Mouse (Mus musculus) midbrain, embryonic 14.5 days (tissue): ENCODE measurements at regions not wholly inside any gene's neighbourhood (a gene's known extent, or its start where the extent isn't known, plus 50 kb on each side); places are given as distances from the start of the nearest gene placed in this dataset.

ENCODE experiments used
- ATAC-seq: fragments of 200-750 bp; cut with Nextera tagmentation; 2 replicates; pipeline ENCODE4 v1.8.0; 2017; ENCODE audit warnings: moderate number of reproducible peaks, moderate library complexity; ENCODE audit not compliant: low FRiP score, low TSS enrichment
- DNase-seq: peaks from one replicate; pipeline ENCODE4 v3.0.0-alpha.2; 2015
- H3K27ac ChIP-seq: fragments of 300-500 bp; sonication (generic); replicated peaks from 2 replicates; pipeline ENCODE4 v1.5.1; 2014; ENCODE audit warnings: mild to moderate bottlenecking, low read depth, low read length, moderate library complexity
- H3K27me3 ChIP-seq: fragments of 300-500 bp; sonication (generic); 2 replicates; pipeline ENCODE4 v1.6.1; 2014; ENCODE audit warnings: low read length, control low read depth, mixed read lengths; ENCODE audit not compliant: control insufficient read depth, insufficient read depth
- H3K36me3 ChIP-seq: fragments of 300-500 bp; sonication (generic); 2 replicates; pipeline ENCODE4 v1.6.1; 2014; ENCODE audit warnings: low read length, control low read depth; ENCODE audit not compliant: control insufficient read depth, insufficient read depth
- H3K4me1 ChIP-seq: fragments of 300-500 bp; sonication (generic); 2 replicates; pipeline ENCODE4 v1.6.1; 2014; ENCODE audit warnings: mild to moderate bottlenecking, antibody characterized with exemption, low read length, control low read depth; ENCODE audit not compliant: control insufficient read depth, insufficient read depth
- H3K4me2 ChIP-seq: fragments of 300-500 bp; sonication (generic); 2 replicates; pipeline ENCODE4 v1.6.1; 2014; ENCODE audit warnings: mild to moderate bottlenecking, low read length, moderate library complexity
- H3K4me3 ChIP-seq: fragments of 300-500 bp; sonication (generic); replicated peaks from 2 replicates; pipeline ENCODE4 v1.5.1; 2014; ENCODE audit warnings: low read depth, low read length
- H3K9ac ChIP-seq: fragments of 300-500 bp; sonication (generic); replicated peaks from 2 replicates; pipeline ENCODE4 v1.6.1; 2014; ENCODE audit warnings: mild to moderate bottlenecking, low read length, moderate library complexity
- H3K9me3 ChIP-seq: fragments of 300-500 bp; sonication (generic); 2 replicates; pipeline ENCODE4 v1.6.1; 2016; ENCODE audit warnings: low read length, control low read depth, mixed read lengths; ENCODE audit not compliant: control insufficient read depth
- WGBS: fragments of 180-500 bp; shearing (Covaris S2); extraction: QIAGEN DNeasy Blood & Tissue Kit; methylation state at CpG from one replicate; pipeline ENCODE4 v1.1.7; 2014; 5-methylcytosine and 5-hydroxymethylcytosine counted together

GRCm38 (mm10) chr10:21821421-21821820 lies 60.6 kb upstream of the Sgk1 start:
- no peak overlapping the region for H3K27ac ChIP-seq
- H3K36me3 ChIP-seq = no peaks in the 10 kb centered on the region
- no peaks in the 10 kb centered on the region for H3K9me3 ChIP-seq
- DNase-seq (no peak), ATAC-seq (no peak)
- H3K4me2 ChIP-seq = no peak overlapping the region
- H3K9ac ChIP-seq = no peak overlapping the region
- WGBS = 73% methylated on average over 5 of the region's 5 CpGs
- H3K27me3 ChIP-seq = no peaks in the 10 kb centered on the region
- H3K4me3 ChIP-seq = no peak overlapping the region
- peaks cover 10% of the 10 kb centered on the region for H3K4me1 ChIP-seq

DNA sequence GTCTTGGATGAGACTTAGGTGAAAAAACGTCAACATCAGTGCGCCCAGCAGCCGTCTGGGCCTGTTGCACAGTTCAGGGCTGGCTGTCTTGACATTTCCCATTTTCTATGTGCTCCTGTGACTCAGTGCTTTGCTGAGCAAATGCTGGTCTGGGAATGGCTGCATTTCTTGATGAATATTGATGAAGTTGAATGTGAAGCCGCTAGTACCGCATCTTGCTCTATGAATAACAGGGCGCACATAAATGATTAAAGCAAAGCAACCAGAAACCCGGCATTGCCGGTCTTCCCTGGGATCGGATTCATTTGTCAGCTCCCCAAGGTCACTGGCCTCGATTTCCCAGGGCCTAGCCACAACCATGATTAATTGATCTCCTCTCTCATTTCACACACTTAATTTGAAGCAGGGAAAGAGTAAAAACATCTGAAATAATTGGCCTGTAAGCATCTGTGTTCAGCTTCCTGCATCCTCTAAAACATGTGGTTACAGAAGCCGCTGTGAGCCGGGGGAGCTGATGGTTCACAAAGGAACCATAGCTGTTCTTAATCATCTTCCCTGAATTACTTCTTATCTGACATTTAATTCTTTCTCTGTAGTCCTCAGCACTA lies 57.5 kb upstream of the Sgk1 start:
- ATAC-seq = peak; percentile 57; the same call in 1 of the 2 replicates
- H3K9ac ChIP-seq = no peak overlapping the region
- H3K9me3 ChIP-seq = no peaks in the 10 kb centered on the region
- H3K4me2 ChIP-seq = peak overlapping the region; percentile 24; the same call in 1 of the 2 replicates
- H3K36me3 ChIP-seq = no peaks in the 10 kb centered on the region
- H3K4me1 ChIP-seq = peaks cover 23% of the 10 kb centered on the region
- no peak overlapping the region for H3K4me3 ChIP-seq
- H3K27me3 ChIP-seq = no peaks in the 10 kb centered on the region
- H3K27ac ChIP-seq = peak overlapping the region; percentile 67
- 37% methylated on average over 12 of the region's 12 CpGs for WGBS
- DNase-seq = peak; percentile 72

DNA sequence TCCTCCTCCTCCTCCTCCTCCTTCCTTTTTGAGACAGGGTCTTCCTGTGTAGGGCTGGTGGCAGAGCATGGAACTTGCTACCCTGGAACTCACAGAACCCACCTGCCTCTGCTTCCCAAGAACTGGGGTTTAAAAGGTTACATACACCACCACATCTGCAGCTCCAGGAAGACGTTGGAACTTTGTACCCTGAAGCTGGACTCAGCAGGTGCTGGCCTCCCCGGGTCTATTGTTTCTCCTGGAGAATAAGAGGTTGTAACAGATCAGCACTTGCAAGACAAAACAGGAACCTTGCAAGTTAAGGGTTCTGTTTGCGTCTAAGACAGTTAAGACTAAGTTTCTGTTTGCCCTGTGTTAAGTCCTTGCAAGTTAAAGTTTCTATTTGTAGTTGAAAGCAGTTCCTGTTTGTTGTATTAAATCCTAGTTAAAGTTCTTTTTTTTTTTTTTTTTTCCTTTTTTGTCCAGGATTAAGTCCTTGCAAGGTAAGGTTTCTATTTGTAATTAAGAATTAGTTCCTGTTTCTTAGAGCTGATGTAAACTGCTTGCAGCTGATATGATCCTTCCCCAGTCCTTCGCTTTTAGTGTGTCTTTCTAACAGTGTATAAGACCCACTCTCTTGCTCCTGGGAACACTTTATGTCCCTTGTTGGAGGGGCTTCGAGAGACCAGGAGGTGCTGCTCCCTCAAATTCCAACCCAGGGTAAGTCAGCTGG lies 55.0 kb upstream of the Sgk1 start:
- H3K27ac ChIP-seq = no peak overlapping the region
- no peak overlapping the region for H3K9ac ChIP-seq
- DNase-seq (no peak), ATAC-seq (no peak)
- H3K27me3 ChIP-seq = no peaks in the 10 kb centered on the region
- peaks cover 23% of the 10 kb centered on the region for H3K4me1 ChIP-seq
- H3K4me3 ChIP-seq = no peak overlapping the region
- H3K9me3 ChIP-seq = no peaks in the 10 kb centered on the region
- no peaks in the 10 kb centered on the region for H3K36me3 ChIP-seq
- WGBS = 50% methylated on average over 5 of the region's 5 CpGs
- H3K4me2 ChIP-seq = no peak overlapping the region

DNA sequence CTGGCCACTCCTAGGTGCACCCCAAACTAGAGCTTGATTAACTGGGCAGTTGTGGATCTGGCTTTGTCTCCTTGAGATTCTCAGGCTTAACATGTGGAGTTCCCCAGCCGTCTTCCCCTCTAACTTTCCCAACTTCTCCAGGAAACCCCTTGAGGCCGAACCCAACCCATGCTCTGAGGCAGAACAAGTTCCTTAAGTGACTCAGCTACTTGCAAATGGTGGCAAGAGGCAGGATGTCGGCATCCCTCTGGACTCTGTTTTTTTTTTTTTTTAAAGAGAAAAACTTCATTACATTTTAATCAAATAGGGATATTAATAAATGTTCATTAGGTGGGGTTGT lies 54.5 kb upstream of the Sgk1 start:
- H3K9ac ChIP-seq = no peak overlapping the region
- WGBS = 68% methylated on average over 3 of the region's 3 CpGs
- H3K4me2 ChIP-seq = no peak overlapping the region
- H3K36me3 ChIP-seq = no peaks in the 10 kb centered on the region
- no peak overlapping the region for H3K4me3 ChIP-seq
- no peaks in the 10 kb centered on the region for H3K27me3 ChIP-seq
- H3K9me3 ChIP-seq = no peaks in the 10 kb centered on the region
- H3K27ac ChIP-seq = no peak overlapping the region
- peaks cover 23% of the 10 kb centered on the region for H3K4me1 ChIP-seq
- DNase-seq = no peak
- no peak for ATAC-seq

- Histone ChIP-seq H3K27ac (peak overlapping the region; percentile 67), H3K4me1 (peaks cover 23% of the 10 kb centered on the region), H3K36me3 (no peaks in the 10 kb centered on the region), H3K4me2 (no peak overlapping the region), H3K9me3 (no peaks in the 10 kb centered on the region), H3K27me3 (no peaks in the 10 kb centered on the region), H3K9ac (no peak overlapping the region), H3K4me3 (no peak overlapping the region)
- DNase-seq (peak; percentile 40), ATAC-seq (0 out of 2 replicates have a peak, but pooled peaks have one; percentile 48)
- WGBS = 29% methylated on average over 9 of the region's 9 CpGs
Measured at GRCm38 (mm10) chr10:21828432-21829061, 53.4 kb upstream of the Sgk1 start.

GRCm38 (mm10) chr10:21829062-21829731 lies 52.8 kb upstream of the Sgk1 start:
- H3K36me3 ChIP-seq = no peaks in the 10 kb centered on the region
- 13% methylated on average over 11 of the region's 11 CpGs for WGBS
- H3K9ac ChIP-seq = no peak overlapping the region
- H3K4me2 ChIP-seq = no peak overlapping the region
- DNase-seq (peak; percentile 61), ATAC-seq (peak; percentile 53; the same call in 1 of the 2 replicates)
- H3K9me3 ChIP-seq = no peaks in the 10 kb centered on the region
- no peak overlapping the region for H3K4me3 ChIP-seq
- H3K27ac ChIP-seq = peak overlapping the region; percentile 67
- H3K4me1 ChIP-seq = peaks cover 22% of the 10 kb centered on the region
- H3K27me3 ChIP-seq = no peaks in the 10 kb centered on the region

GRCm38 (mm10) chr10:21831002-21831696 lies 50.8 kb upstream of the Sgk1 start:
- Histone ChIP-seq H3K27ac (no peak overlapping the region), H3K27me3 (no peaks in the 10 kb centered on the region), H3K9ac (no peak overlapping the region), H3K4me3 (no peak overlapping the region), H3K4me2 (no peak overlapping the region), H3K36me3 (no peaks in the 10 kb centered on the region), H3K9me3 (no peaks in the 10 kb centered on the region), H3K4me1 (peaks cover 13% of the 10 kb centered on the region; the same call in 1 of the 2 replicates)
- WGBS = 64% methylated on average over 6 of the region's 6 CpGs
- DNase-seq = no peak
- no peak for ATAC-seq
